Mouse (Mus musculus): Measurements from ENCODE around the gene Ero1l. TPM values are rescaled to one million over a fixed set of nuclear protein-coding genes. Genes with fewer than 3 reads are reported as not detected.

Gene Ero1l
- total and polyA plus RNA-seq, 3 experiments: 91.4 to 291 (median 155) TPM

DNA sequence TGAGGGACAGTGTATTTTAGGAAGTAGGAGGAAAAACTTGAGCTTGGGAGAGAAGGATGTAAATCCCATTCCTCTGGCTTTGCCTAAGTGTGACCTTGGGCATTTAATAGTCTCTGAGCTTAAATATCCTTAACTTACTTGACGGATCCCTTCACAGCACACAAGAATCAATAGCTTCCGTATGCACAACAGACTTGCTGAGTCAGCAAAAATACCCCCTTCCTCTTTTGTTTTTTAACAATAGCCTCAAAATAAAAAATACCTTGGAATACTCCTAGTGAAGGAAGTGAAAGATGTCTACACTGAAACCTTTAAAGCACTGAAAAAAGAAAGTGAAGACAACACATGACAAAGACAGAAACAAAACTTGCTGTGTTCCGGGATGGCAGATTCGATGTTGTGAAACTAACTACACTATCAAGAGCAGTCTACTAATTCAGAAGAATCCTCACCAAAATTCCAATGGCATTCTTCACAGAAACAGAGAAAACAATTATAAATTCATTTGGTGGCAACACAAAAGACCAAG lies 67.0 kb downstream of the Ero1l start:
- dilution Hi-C loops (cut with MboI; ENCODE audit: extremely low pct_ligation_motif_present, extremely low pct_unique_long_range_greater_than_20kb, low sequenced_read_pairs) (no loop called here), in situ Hi-C loops (cut with MboI; ENCODE audit: low pct_ligation_motif_present, low pct_unique_long_range_greater_than_20kb, low sequenced_read_pairs) (no loop called here)
- Histone ChIP-seq H3K4me3 (replicated peaks in 1 of 3; ENCODE audit: low read depth in 2 of 3, low read length in 2 of 3, poor library complexity in 1 of 3) (no peak overlapping the region), H3K27me3 (replicated peaks) (no peaks in the 10 kb centered on the region), H3K9me3 (replicated peaks; ENCODE audit: low read length) (no peaks in the 10 kb centered on the region), H3K9ac (ENCODE audit: insufficient read depth, low read depth) (no peak overlapping the region), H3K27ac (ENCODE audit: insufficient read depth, low read depth) (no peak overlapping the region), H3K79me2 (replicated peaks; ENCODE audit: control insufficient read depth, extremely low read depth, insufficient read depth, poor library complexity, severe bottlenecking) (no peaks in the 10 kb centered on the region), H3K36me3 (replicated peaks in 1 of 2; ENCODE audit: control insufficient read depth in 1 of 2, insufficient read depth in 1 of 2, low read length in 1 of 2) (no peaks in the 10 kb centered on the region), H3K4me2 (ENCODE audit: insufficient read depth, low read depth, poor library complexity, severe bottlenecking) (no peak overlapping the region), H3K4me1 (ENCODE audit: control insufficient read depth in 1 of 2, insufficient read depth in 2 of 2) (no peaks in the 10 kb centered on the region)
- TF ChIP-seq JUND (conservative IDR thresholded peaks at IDR 0.05; ENCODE audit: low read depth, low read length) (no peak), MAFK (IDR thresholded peaks at IDR 0.05; ENCODE audit: insufficient replicate concordance, low read length) (peak; percentile 100)
- DNase-seq (ENCODE audit: extremely low read depth): no peak

GRCm38 (mm10) chr14:45241613-45242012 lies 77.0 kb downstream of the Ero1l start:
- TF ChIP-seq ETS1 (conservative IDR thresholded peaks at IDR 0.05; ENCODE audit: low read depth, low read length) (no peak), NRF1 (IDR thresholded peaks at IDR 0.05; ENCODE audit: low read depth, low read length) (no peak), RAD21 (IDR thresholded peaks at IDR 0.05; ENCODE audit: low read depth, low read length) (peak; percentile 57), SMC3 (IDR thresholded peaks at IDR 0.05; ENCODE audit: low read depth, low read length) (peak; percentile 22), CTCF (conservative IDR thresholded peaks at IDR 0.05 in 1 of 2, IDR thresholded peaks at IDR 0.05 in 1 of 2; ENCODE audit: low read depth in 2 of 2, low read length in 2 of 2) (peak; percentile 60 to 79)
- H3K79me2 ChIP-seq (replicated peaks; ENCODE audit: control insufficient read depth, extremely low read depth, insufficient read depth, poor library complexity, severe bottlenecking): no peaks in the 10 kb centered on the region
- H3K9ac ChIP-seq (ENCODE audit: insufficient read depth, low read depth): no peak overlapping the region
- in situ Hi-C loops (cut with MboI; ENCODE audit: low pct_ligation_motif_present, low pct_unique_long_range_greater_than_20kb, low sequenced_read_pairs): no loop called here
- H3K9me3 ChIP-seq (replicated peaks; ENCODE audit: low read length): no peaks in the 10 kb centered on the region
- dilution Hi-C loops (cut with MboI; ENCODE audit: extremely low pct_ligation_motif_present, extremely low pct_unique_long_range_greater_than_20kb, low sequenced_read_pairs): no loop called here
- H3K4me2 ChIP-seq (ENCODE audit: insufficient read depth, low read depth, poor library complexity, severe bottlenecking): no peak overlapping the region
- 0 out of 4 replicates have a peak, but pooled peaks cover 0 to 2% of the 10 kb centered on the region in 2 experiments for H3K4me1 ChIP-seq (ENCODE audit: control insufficient read depth in 1 of 2, insufficient read depth in 2 of 2)
- no peaks in the 10 kb centered on the region for H3K27me3 ChIP-seq (replicated peaks)
- no peaks in the 10 kb centered on the region for H3K36me3 ChIP-seq (replicated peaks in 1 of 2; ENCODE audit: control insufficient read depth in 1 of 2, insufficient read depth in 1 of 2, low read length in 1 of 2)
- DNase-seq (ENCODE audit: extremely low read depth): no peak
- H3K27ac ChIP-seq (ENCODE audit: insufficient read depth, low read depth): no peak overlapping the region
- H3K4me3 ChIP-seq (replicated peaks in 1 of 3; ENCODE audit: low read depth in 2 of 3, low read length in 2 of 3, poor library complexity in 1 of 3): no peak overlapping the region

GRCm38 (mm10) chr14:45239042-45239441 lies 79.5 kb downstream of the Ero1l start:
- H3K4me1 ChIP-seq (ENCODE audit: control insufficient read depth in 1 of 2, insufficient read depth in 2 of 2): no peaks in the 10 kb centered on the region
- no peak for DNase-seq (ENCODE audit: extremely low read depth)
- H3K79me2 ChIP-seq (replicated peaks; ENCODE audit: control insufficient read depth, extremely low read depth, insufficient read depth, poor library complexity, severe bottlenecking): no peaks in the 10 kb centered on the region
- in situ Hi-C loops (cut with MboI; ENCODE audit: low pct_ligation_motif_present, low pct_unique_long_range_greater_than_20kb, low sequenced_read_pairs): no loop called here
- no peak overlapping the region for H3K4me3 ChIP-seq (replicated peaks in 1 of 3; ENCODE audit: low read depth in 2 of 3, low read length in 2 of 3, poor library complexity in 1 of 3)
- H3K9ac ChIP-seq (ENCODE audit: insufficient read depth, low read depth): no peak overlapping the region
- dilution Hi-C loops (cut with MboI; ENCODE audit: extremely low pct_ligation_motif_present, extremely low pct_unique_long_range_greater_than_20kb, low sequenced_read_pairs): no loop called here
- no peaks in the 10 kb centered on the region for H3K9me3 ChIP-seq (replicated peaks; ENCODE audit: low read length)
- no peak for TF ChIP-seq BHLHE40 (IDR thresholded peaks at IDR 0.05; ENCODE audit: low read depth, low read length)
- no peak overlapping the region for H3K4me2 ChIP-seq (ENCODE audit: insufficient read depth, low read depth, poor library complexity, severe bottlenecking)
- no peaks in the 10 kb centered on the region for H3K27me3 ChIP-seq (replicated peaks)
- H3K27ac ChIP-seq (ENCODE audit: insufficient read depth, low read depth): no peak overlapping the region
- H3K36me3 ChIP-seq (replicated peaks in 1 of 2; ENCODE audit: control insufficient read depth in 1 of 2, insufficient read depth in 1 of 2, low read length in 1 of 2): no peaks in the 10 kb centered on the region

Other genes starting within 250 kb of the Ero1l start
- 0.13 and 0.55 TPM in 2 replicates for gene Gpr137c, start 99.1 kb downstream of the Ero1l start, total RNA-seq (2012; rRNA removed)
- gene Gpr137c, start 99.1 kb downstream of the Ero1l start, total RNA-seq (2014; rRNA removed): 0.12 TPM in 1 of 2 replicates, not detected in the other
- gene Gpr137c, start 99.1 kb downstream of the Ero1l start, polyA plus RNA-seq (2012; ENCODE audit: insufficient read length, low read depth): 0.07 and 0.19 TPM in 2 replicates
- gene Txndc16, start 98.4 kb downstream of the Ero1l start, total RNA-seq (2012; rRNA removed): 11.4 and 15.2 TPM in 2 replicates
- gene Txndc16, start 98.4 kb downstream of the Ero1l start, total RNA-seq (2014; rRNA removed): 8.0 and 8.7 TPM in 2 replicates
- gene Txndc16, start 98.4 kb downstream of the Ero1l start, polyA plus RNA-seq (2012; ENCODE audit: insufficient read length, low read depth): 7.8 and 8.8 TPM in 2 replicates
- 90.3 and 121 TPM in 2 replicates for gene Psmc6, start 11.0 kb upstream of the Ero1l start, total RNA-seq (2012; rRNA removed)
- 288 and 342 TPM in 2 replicates for gene Psmc6, start 11.0 kb upstream of the Ero1l start, total RNA-seq (2014; rRNA removed)
- gene Psmc6, start 11.0 kb upstream of the Ero1l start, polyA plus RNA-seq (2012; ENCODE audit: insufficient read length, low read depth): 193 and 201 TPM in 2 replicates
- gene Styx, start 32.3 kb upstream of the Ero1l start, total RNA-seq (2012; rRNA removed): 15.7 and 18.4 TPM in 2 replicates
- 41.2 and 49.2 TPM in 2 replicates for gene Styx, start 32.3 kb upstream of the Ero1l start, total RNA-seq (2014; rRNA removed)
- gene Styx, start 32.3 kb upstream of the Ero1l start, polyA plus RNA-seq (2012; ENCODE audit: insufficient read length, low read depth): 20.4 and 21.8 TPM in 2 replicates
- gene Gnpnat1, start 86.1 kb upstream of the Ero1l start, total RNA-seq (2012; rRNA removed): 28.6 and 32.7 TPM in 2 replicates
- gene Gnpnat1, start 86.1 kb upstream of the Ero1l start, total RNA-seq (2014; rRNA removed): 82.9 and 89.3 TPM in 2 replicates
- gene Gnpnat1, start 86.1 kb upstream of the Ero1l start, polyA plus RNA-seq (2012; ENCODE audit: insufficient read length, low read depth): 42.8 and 43.3 TPM in 2 replicates
- not detected in 2 replicates for gene Fermt2, start 211.3 kb upstream of the Ero1l start, total RNA-seq (2012; rRNA removed)
- gene Fermt2, start 211.3 kb upstream of the Ero1l start, total RNA-seq (2014; rRNA removed): not detected in 2 replicates
- gene Fermt2, start 211.3 kb upstream of the Ero1l start, polyA plus RNA-seq (2012; ENCODE audit: insufficient read length, low read depth): 0.25 and 0.41 TPM in 2 replicates

All from CH12.LX (cell line).